Mouse (Mus musculus) left cerebral cortex, postnatal 14 days (tissue): ENCODE data around the gene Erv3. TPM values are rescaled to one million over a fixed set of nuclear protein-coding genes. Genes with fewer than 3 reads are reported as not detected.

ENCODE experiments used
- total RNA-seq, 2 experiments: library from RNA; stranded (reverse); gene quantifications; 2 replicates each; pipeline ENCODE4 v1.2.3; 2021

Gene Erv3
- total RNA-seq, 2 experiments from 2014 or later: 0.13 TPM

Other genes with a start within 250 kb of the Erv3 start
- gene Prnp, start 50.2 kb upstream of the Erv3 start, total RNA-seq: 100 to 1,000 TPM; 536 to 553 TPM
- gene Prn, start 50.2 kb upstream of the Erv3 start, total RNA-seq: 1 to 10 TPM in 1 of 2 experiments, not detected in 1; 1.1 TPM
- 1 to 10 TPM; 2.4 to 2.7 TPM for gene Prnd, start 91.1 kb upstream of the Erv3 start, total RNA-seq
- 10 to 100 TPM; 32.6 to 34.5 TPM for gene Rassf2, start 170.5 kb upstream of the Erv3 start, total RNA-seq